Mouse (Mus musculus): Measurements from ENCODE around the gene Hrasls5. TPM values are rescaled to one million over a fixed set of nuclear protein-coding genes. Genes with fewer than 3 reads are reported as not detected.

Hrasls5 gene
- total and polyA plus RNA-seq, 2 experiments: not detected

DNA sequence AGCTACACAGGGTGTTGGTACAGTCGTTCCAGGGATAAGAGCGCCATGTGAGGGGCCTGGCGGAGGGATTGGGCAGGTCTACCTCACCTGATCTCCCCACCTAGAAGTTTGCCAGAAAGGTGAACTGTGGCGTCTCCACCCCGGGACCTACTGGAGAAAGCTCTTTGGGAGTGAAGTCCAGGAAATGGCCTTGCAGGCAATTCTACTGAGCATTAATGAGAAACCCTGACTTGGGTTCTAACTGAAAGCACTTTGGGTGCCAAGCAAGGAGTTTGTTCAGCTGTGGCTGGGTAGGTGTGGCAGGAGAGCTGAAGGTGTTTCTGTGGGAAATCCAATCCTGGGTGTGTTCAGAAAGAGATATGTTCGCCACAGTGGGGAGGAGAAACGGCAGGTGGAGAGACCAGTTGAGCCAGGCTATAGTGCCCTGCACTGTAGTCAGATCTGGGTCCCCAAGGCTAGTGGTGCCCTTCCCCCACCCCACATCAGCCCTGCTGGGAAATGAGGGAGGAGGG is 4.6 kb upstream of the Hrasls5 start:
- TF ChIP-seq POLR2A (IDR thresholded peaks at IDR 0.05; ENCODE audit: extremely low read depth, insufficient read depth, low read length) (no peak), CTCF (IDR thresholded peaks at IDR 0.05; ENCODE audit: low read depth, low read length) (no peak)
- WGBS: 89% methylated on average over 7 of the region's 7 CpGs
- Histone ChIP-seq H3K9ac (ENCODE audit: low read depth, low read length) (no peak overlapping the region), H3K79me2 (ENCODE audit: control insufficient read depth, insufficient read depth, low read length) (no peaks in the 10 kb centered on the region), H3K4me3 (ENCODE audit: insufficient read depth, low read depth, low read length) (no peak overlapping the region), H3K27ac (replicated peaks; ENCODE audit: insufficient read depth, low read depth, low read length) (no peak overlapping the region), H3K4me1 (ENCODE audit: control insufficient read depth, insufficient read depth, low read length) (peaks cover 2% of the 10 kb centered on the region; the same call in 1 of the 2 replicates), H3K36me3 (ENCODE audit: control insufficient read depth, insufficient read depth, low read length) (no peaks in the 10 kb centered on the region), H3K27me3 (ENCODE audit: control insufficient read depth, insufficient read depth, low read length) (peaks cover 9% of the 10 kb centered on the region)
- no peak for DNase-seq (ENCODE audit: extremely low read depth, low read depth, low spot score)

DNA sequence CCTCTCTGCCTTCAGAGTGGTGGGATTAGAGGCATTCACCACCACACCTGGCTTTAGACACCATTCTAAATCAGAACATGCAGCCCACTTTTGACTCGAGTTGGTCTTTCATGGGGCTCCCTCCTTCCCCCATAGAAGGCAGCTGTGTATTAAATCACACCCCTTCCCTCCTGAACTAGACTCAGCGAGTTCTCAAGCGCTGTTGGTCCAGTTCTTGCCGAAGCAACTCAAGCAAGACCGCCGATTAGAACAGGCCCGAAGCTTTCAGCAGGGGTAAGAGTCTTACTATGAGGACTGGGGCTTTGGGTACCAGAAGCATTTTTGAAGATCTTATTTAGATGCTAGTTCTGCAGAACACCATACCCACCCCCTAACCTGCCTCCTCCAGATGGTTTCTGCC is 810 bp downstream of the Hrasls5 start:
- Histone ChIP-seq H3K4me1 (ENCODE audit: control insufficient read depth, insufficient read depth, low read length) (peaks cover 2% of the 10 kb centered on the region; the same call in 1 of the 2 replicates), H3K27me3 (ENCODE audit: control insufficient read depth, insufficient read depth, low read length) (peaks cover 9% of the 10 kb centered on the region), H3K36me3 (ENCODE audit: control insufficient read depth, insufficient read depth, low read length) (no peaks in the 10 kb centered on the region), H3K27ac (replicated peaks; ENCODE audit: insufficient read depth, low read depth, low read length) (no peak overlapping the region), H3K9ac (ENCODE audit: low read depth, low read length) (no peak overlapping the region), H3K4me3 (ENCODE audit: insufficient read depth, low read depth, low read length) (no peak overlapping the region), H3K79me2 (ENCODE audit: control insufficient read depth, insufficient read depth, low read length) (no peaks in the 10 kb centered on the region)
- WGBS: 97% methylated on average over 7 of the region's 7 CpGs
- no peak for TF ChIP-seq CTCF (IDR thresholded peaks at IDR 0.05; ENCODE audit: low read depth, low read length)
- no peak for TF ChIP-seq POLR2A (IDR thresholded peaks at IDR 0.05; ENCODE audit: extremely low read depth, insufficient read depth, low read length)
- DNase-seq (ENCODE audit: extremely low read depth, low read depth, low spot score): no peak

- no peak for DNase-seq (ENCODE audit: extremely low read depth, low read depth, low spot score)
- Histone ChIP-seq H3K9ac (ENCODE audit: low read depth, low read length) (no peak overlapping the region), H3K4me3 (ENCODE audit: insufficient read depth, low read depth, low read length) (no peak overlapping the region), H3K79me2 (ENCODE audit: control insufficient read depth, insufficient read depth, low read length) (no peaks in the 10 kb centered on the region), H3K36me3 (ENCODE audit: control insufficient read depth, insufficient read depth, low read length) (no peaks in the 10 kb centered on the region), H3K4me1 (ENCODE audit: control insufficient read depth, insufficient read depth, low read length) (peaks cover 2% of the 10 kb centered on the region; the same call in 1 of the 2 replicates), H3K27ac (replicated peaks; ENCODE audit: insufficient read depth, low read depth, low read length) (no peak overlapping the region), H3K27me3 (ENCODE audit: control insufficient read depth, insufficient read depth, low read length) (peaks cover 9% of the 10 kb centered on the region)
- WGBS: 79% methylated on average over 5 of the region's 5 CpGs
- TF ChIP-seq CTCF (IDR thresholded peaks at IDR 0.05; ENCODE audit: low read depth, low read length) (no peak), POLR2A (IDR thresholded peaks at IDR 0.05; ENCODE audit: extremely low read depth, insufficient read depth, low read length) (no peak)
Observed at GRCm38 (mm10) chr19:7616231-7616930, 4.0 kb downstream of the Hrasls5 start.

DNA sequence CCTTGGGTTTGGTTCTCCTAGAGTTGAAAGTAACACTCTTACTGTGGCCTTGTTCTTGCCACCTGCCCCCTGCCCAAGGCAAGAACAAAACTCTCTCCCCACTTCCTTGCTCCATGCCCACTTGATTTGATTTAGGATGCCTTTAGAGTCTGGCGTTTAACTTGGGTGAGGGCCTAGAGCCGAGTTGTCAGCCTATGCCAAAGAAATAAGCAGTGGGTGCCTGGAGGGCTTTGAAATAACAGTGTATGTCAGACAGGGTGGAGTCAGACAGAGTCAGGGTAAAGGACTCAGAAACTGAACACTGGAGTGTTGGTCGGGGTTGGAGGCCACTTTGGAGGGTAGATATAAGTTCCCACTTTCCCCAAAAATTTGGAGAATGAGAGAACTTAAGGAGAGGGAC is 4.7 kb downstream of the Hrasls5 start:
- DNase-seq (ENCODE audit: extremely low read depth, low read depth, low spot score): no peak
- H3K36me3 ChIP-seq (ENCODE audit: control insufficient read depth, insufficient read depth, low read length): no peaks in the 10 kb centered on the region
- H3K9ac ChIP-seq (ENCODE audit: low read depth, low read length): no peak overlapping the region
- H3K27me3 ChIP-seq (ENCODE audit: control insufficient read depth, insufficient read depth, low read length): peaks cover 6% of the 10 kb centered on the region
- peaks cover 2% of the 10 kb centered on the region; the same call in 1 of the 2 replicates for H3K4me1 ChIP-seq (ENCODE audit: control insufficient read depth, insufficient read depth, low read length)
- H3K27ac ChIP-seq (replicated peaks; ENCODE audit: insufficient read depth, low read depth, low read length): no peak overlapping the region
- H3K4me3 ChIP-seq (ENCODE audit: insufficient read depth, low read depth, low read length): no peak overlapping the region
- H3K79me2 ChIP-seq (ENCODE audit: control insufficient read depth, insufficient read depth, low read length): no peaks in the 10 kb centered on the region
- no peak for TF ChIP-seq CTCF (IDR thresholded peaks at IDR 0.05; ENCODE audit: low read depth, low read length)
- WGBS: 70% methylated on average over 3 of the region's 3 CpGs

GRCm38 (mm10) chr19:7617696-7618095 is 5.4 kb downstream of the Hrasls5 start:
- DNase-seq (ENCODE audit: extremely low read depth, low read depth, low spot score): peak; percentile 42
- 27% methylated on average over 7 of the region's 7 CpGs for WGBS
- no peaks in the 10 kb centered on the region for H3K79me2 ChIP-seq (ENCODE audit: control insufficient read depth, insufficient read depth, low read length)
- TF ChIP-seq CTCF (IDR thresholded peaks at IDR 0.05; ENCODE audit: low read depth, low read length): peak; percentile 67
- no peak for TF ChIP-seq POLR2A (IDR thresholded peaks at IDR 0.05; ENCODE audit: extremely low read depth, insufficient read depth, low read length)
- no peak overlapping the region for H3K27ac ChIP-seq (replicated peaks; ENCODE audit: insufficient read depth, low read depth, low read length)
- H3K4me1 ChIP-seq (ENCODE audit: control insufficient read depth, insufficient read depth, low read length): no peaks in the 10 kb centered on the region
- H3K27me3 ChIP-seq (ENCODE audit: control insufficient read depth, insufficient read depth, low read length): no peaks in the 10 kb centered on the region; the same call in 1 of the 2 replicates
- H3K36me3 ChIP-seq (ENCODE audit: control insufficient read depth, insufficient read depth, low read length): no peaks in the 10 kb centered on the region
- no peak overlapping the region for H3K9ac ChIP-seq (ENCODE audit: low read depth, low read length)
- H3K4me3 ChIP-seq (ENCODE audit: insufficient read depth, low read depth, low read length): no peak overlapping the region

GRCm38 (mm10) chr19:7633021-7633420 is 20.7 kb downstream of the Hrasls5 start:
- H3K9ac ChIP-seq (ENCODE audit: low read depth, low read length): no peak overlapping the region
- TF ChIP-seq CTCF (IDR thresholded peaks at IDR 0.05; ENCODE audit: low read depth, low read length) (no peak), POLR2A (IDR thresholded peaks at IDR 0.05; ENCODE audit: extremely low read depth, insufficient read depth, low read length) (no peak)
- no peaks in the 10 kb centered on the region for H3K36me3 ChIP-seq (ENCODE audit: control insufficient read depth, insufficient read depth, low read length)
- DNase-seq (ENCODE audit: extremely low read depth, low read depth, low spot score): peak; percentile 35
- no peak overlapping the region for H3K27ac ChIP-seq (replicated peaks; ENCODE audit: insufficient read depth, low read depth, low read length)
- no peak overlapping the region for H3K4me3 ChIP-seq (ENCODE audit: insufficient read depth, low read depth, low read length)
- no peaks in the 10 kb centered on the region; the same call in 1 of the 2 replicates for H3K4me1 ChIP-seq (ENCODE audit: control insufficient read depth, insufficient read depth, low read length)
- H3K27me3 ChIP-seq (ENCODE audit: control insufficient read depth, insufficient read depth, low read length): no peaks in the 10 kb centered on the region
- H3K79me2 ChIP-seq (ENCODE audit: control insufficient read depth, insufficient read depth, low read length): no peaks in the 10 kb centered on the region

Measured in liver, adult 2 months (tissue).